Mouse (Mus musculus): ENCODE measurements at regions not wholly inside any gene's neighbourhood (a gene's known extent, or its start where the extent isn't known, plus 50 kb on each side); places are given as distances from the start of the nearest gene placed in this dataset.

GRCm38 (mm10) chr3:143806940-143807339 lies 398.1 kb downstream of the Lmo4 start:
- no peak for DNase-seq (ENCODE audit: low spot score in 2 of 2)

- DNase-seq (ENCODE audit: low spot score in 2 of 2) = no peak
Measured at GRCm38 (mm10) chr3:143797850-143798249, 407.2 kb downstream of the Lmo4 start.

- DNase-seq (ENCODE audit: low spot score in 2 of 2) = no peak
Measured at GRCm38 (mm10) chr3:143790905-143791304, 414.1 kb downstream of the Lmo4 start.

- DNase-seq (ENCODE audit: low spot score in 2 of 2) = no peak
Measured at GRCm38 (mm10) chr3:143789932-143790570, 415.0 kb downstream of the Lmo4 start.

DNA sequence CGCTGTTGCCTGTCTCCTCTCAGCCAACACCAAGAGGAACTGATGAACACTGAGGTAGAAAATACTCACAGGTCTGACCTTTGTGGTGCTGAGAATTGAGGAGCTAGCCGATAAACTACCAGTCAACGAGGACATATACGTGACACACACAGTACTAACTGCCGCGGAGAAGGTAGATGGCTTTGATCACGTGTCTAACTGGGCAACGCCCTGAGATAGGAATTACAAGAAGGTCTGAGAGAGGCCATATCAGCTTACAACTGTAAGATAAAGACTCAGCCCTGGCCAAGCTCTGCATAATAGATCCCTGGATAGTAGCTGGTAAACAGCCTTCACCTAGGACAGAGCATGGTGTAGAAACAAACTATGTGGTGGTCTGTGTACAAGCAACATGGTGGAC lies 418.1 kb downstream of the Lmo4 start:
- no peak for DNase-seq (ENCODE audit: low spot score in 2 of 2)

DNA sequence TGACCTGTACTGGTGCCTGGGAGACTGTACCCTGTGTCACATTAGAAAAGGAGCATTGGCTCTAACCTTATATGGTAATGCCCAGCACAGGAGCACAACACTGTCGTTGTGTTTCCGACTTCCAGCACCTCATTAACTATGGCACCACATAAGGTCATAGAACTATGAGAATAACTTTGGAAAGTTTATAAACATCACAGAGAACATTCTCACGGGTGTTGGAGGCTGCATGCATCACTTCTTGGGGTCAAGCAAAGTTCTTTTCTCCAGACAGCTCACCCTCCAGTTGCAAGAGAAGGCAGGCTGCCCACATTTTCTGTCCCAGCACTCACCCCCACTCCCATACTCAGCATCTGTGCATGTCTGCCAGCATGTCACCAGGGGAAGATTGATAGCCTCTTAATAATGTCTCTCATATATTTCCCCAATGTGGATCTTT lies 420.6 kb downstream of the Lmo4 start:
- DNase-seq (ENCODE audit: low spot score in 2 of 2) = no peak

DNA sequence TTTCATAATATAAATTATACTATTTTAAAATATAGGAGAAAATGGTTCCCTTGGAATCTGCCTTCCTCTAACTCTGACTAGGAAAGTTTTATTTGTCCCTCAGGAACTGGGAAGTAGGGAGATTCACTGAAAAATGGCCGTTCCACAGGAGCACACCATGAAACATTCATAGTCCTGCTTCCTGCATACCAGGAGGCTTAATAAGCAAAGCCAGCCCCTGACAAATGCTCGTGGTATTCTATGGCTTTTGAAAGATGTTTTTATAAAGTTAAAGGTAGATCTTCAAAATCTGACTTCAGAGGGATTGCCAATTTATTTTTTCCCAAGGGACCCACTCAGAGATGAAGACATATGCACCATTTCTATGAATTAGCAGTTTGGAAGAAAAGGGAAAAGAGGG lies 426.9 kb downstream of the Lmo4 start:
- DNase-seq (ENCODE audit: low spot score in 2 of 2) = no peak

- DNase-seq (ENCODE audit: low spot score in 2 of 2) = no peak
Measured at GRCm38 (mm10) chr3:143759337-143759736, 445.7 kb downstream of the Lmo4 start.

DNA sequence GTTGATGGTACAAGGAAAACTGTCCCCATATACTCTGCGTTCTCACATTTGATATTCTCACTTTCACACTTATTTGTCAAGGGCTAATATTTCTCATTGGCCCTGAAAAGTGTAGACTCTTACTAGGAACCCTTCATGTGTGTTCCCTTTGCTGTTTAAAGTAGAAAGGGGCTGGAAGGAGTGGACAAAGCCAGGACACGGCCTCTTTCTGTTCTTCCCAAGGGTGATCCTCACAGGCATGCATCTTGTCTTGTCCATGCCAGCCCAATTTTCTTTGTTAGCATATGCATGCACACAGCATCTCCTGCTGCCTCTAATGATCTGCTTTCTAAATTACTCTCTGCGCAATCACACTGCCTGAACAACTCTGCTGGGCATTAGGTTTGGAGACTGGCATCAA lies 451.8 kb downstream of the Lmo4 start:
- DNase-seq (ENCODE audit: low spot score in 2 of 2) = no peak

- no peak for DNase-seq (ENCODE audit: low spot score in 2 of 2)
Measured at GRCm38 (mm10) chr3:143752660-143753059, 452.4 kb downstream of the Lmo4 start.

DNA sequence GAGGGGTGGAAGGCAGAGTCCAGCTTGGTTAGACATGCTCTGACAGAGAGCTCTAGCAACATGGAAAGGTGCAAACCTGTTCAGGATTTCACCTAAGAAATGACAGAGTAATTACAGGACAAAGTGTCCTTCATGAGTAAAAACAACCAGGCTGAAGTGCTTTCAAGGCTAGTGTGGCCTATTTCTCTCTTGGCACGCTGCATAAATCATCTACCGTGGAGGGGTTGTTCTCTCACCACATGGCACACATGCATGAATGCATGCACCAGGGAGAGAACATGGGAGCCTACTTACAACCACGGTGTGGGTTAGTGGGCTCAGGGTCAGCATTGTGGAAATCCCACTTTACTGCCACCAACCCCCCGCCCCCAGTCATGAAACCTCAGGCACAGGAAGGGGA lies 454.9 kb downstream of the Lmo4 start:
- DNase-seq (ENCODE audit: low spot score in 2 of 2) = no peak

DNA sequence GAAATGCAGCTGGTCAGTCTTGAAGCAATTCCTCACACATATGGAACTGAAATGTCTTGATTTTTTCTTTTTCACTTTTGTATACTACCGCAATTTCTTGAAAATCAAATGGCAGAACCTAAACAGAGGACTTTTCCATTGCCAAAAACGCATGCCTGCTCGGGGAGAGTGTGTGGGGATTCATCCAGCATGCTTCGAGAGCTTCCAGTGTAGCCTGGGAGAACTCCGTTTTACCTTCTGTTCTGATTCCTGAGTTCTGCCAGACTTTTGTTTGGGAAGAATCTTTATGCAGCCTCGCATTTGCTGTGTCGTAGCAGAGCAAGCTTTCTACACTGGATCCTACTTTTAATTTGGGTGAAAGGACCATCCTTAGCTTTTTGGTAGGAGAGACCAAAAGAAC lies 461.4 kb downstream of the Lmo4 start:
- DNase-seq (ENCODE audit: low spot score in 2 of 2) = peak; percentile 39 to 46

DNA sequence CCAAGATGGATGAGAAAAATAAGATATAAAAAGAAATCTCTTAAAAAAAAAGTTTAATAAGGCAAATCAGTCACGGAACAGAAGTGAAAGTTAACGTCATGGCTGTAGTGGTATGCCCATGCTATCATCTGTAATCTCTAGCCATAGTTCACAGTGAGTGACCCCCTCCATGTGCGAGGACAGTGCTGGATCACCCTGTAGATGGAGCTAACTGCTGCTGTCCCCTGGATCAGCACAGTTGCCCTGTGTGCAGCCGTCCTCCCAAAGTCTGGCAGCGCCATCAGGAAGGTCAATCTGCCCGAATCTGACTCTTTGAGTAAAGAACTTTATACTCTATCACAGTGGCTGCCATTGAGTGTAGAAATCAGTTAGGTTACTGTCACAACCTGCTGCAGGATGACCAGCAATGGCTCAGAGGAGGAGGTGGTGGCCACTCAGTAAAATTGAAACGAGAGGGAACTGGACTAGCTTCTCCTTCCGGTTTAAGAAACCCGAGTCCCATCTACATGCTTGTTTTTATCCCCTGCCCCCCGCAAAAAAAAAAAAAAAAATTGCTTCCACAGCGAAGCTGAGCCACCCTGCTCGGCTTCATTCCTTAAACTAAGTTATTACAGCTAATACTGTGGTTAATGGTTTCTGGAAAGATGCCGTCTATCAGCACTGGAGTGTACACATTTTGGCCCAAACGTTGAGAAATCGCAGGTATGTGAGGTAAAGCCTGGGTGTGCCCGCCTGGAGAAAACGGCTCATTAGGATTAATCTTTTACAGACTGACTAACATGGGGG lies 462.0 kb downstream of the Lmo4 start:
- DNase-seq (ENCODE audit: low spot score in 2 of 2) = no peak

- DNase-seq (ENCODE audit: low spot score in 2 of 2) = no peak
Measured at GRCm38 (mm10) chr3:143738676-143739075, 466.3 kb downstream of the Lmo4 start.

DNA sequence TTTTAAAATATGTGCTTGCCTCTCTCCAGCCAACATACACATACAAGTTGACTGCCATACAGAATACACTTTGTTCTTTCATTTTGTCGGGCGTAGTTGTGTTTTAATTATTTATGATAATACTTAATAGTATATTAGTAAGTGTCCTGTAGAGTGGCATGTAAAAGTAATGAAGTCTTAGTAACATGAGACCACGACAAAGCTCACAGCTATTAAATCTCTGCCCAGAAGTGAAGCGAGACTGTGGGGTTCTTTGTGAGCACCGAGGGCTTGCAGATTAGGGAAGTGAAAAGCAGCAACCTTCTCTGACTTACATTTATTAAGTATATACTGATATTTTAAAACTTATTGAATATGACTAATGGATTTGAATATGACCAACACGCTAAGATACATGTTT lies 467.2 kb downstream of the Lmo4 start:
- DNase-seq (ENCODE audit: low spot score in 2 of 2) = no peak

DNA sequence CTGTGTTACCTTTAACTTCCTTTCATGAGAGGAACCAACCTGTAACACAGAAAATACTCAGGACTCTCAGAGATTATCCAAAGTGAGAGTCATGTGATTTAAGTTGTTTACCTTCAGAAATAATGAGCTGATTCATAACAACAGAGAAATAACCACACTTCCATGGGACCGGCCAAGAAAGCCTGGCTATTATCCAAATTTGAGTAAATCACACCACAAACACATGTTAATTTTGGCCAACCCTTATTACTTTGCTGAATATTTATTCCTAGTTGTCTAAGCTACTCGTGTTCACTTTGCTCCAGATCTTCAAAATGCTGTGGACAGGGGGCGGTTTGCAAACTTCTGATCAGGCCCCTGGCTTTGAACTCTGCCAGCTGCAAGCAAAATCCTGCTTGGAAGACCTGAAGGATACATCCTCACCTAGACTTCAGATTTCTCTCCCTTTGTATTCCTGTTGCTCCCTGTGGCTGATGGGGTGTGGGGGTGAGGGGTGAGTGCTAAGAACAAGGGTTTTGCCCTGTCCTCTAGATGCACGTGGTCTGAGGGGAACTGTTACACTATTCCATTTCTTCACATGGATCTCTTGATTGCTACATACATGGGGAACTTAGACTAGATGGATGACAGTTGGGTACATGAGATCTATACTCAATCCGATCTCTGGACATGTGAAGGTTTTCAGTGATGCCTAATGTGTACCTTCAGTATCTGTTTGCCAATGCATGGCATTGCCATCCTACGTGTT lies 468.2 kb downstream of the Lmo4 start:
- DNase-seq (ENCODE audit: low spot score in 2 of 2) = no peak

- no peak for DNase-seq (ENCODE audit: low spot score in 2 of 2)
Measured at GRCm38 (mm10) chr3:143734791-143735190, 470.2 kb downstream of the Lmo4 start.

- DNase-seq (ENCODE audit: low spot score in 2 of 2) = no peak
Measured at GRCm38 (mm10) chr3:143732966-143733725, 471.9 kb downstream of the Lmo4 start.

- no peak for DNase-seq (ENCODE audit: low spot score in 2 of 2)
Measured at GRCm38 (mm10) chr3:143729473-143730076, 475.4 kb downstream of the Lmo4 start.

GRCm38 (mm10) chr3:143722571-143722970 lies 482.4 kb downstream of the Lmo4 start:
- peak; percentile 71 to 72 for DNase-seq (ENCODE audit: low spot score in 2 of 2)

DNA sequence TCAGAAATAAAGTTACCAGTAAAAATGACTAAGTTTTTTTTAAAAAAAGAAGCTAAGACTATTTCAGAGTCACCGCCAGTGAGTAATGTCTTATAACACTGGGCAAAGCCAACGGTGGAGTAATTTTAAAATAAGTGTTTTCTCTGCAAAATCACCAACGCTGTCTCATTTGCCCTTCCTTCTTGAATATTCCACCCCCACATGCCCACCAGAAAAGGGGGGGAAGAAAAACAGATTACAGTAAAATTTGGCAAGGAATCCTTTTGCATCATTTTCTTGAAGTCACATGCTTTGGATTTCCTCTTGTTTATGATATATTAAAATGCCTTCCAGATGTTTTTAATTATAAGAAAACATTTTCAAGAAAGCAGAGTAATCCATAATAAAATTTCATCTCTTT lies 482.9 kb downstream of the Lmo4 start:
- DNase-seq (ENCODE audit: low spot score in 2 of 2) = no peak

- DNase-seq (ENCODE audit: low spot score in 2 of 2) = no peak
Measured at GRCm38 (mm10) chr3:143713183-143713582, 491.8 kb downstream of the Lmo4 start.
